Mouse (Mus musculus): ENCODE measurements around the gene Erlin1. TPM values are rescaled to one million over a fixed set of nuclear protein-coding genes. Genes with fewer than 3 reads are reported as not detected.

Gene Erlin1
- total RNA-seq, 2 experiments from 2014 or later = 19.4 to 23.7 TPM

- no peak for DNase-seq (ENCODE audit: low spot score in 2 of 2)
Observed at GRCm38 (mm10) chr19:44000061-44000460, 69.5 kb downstream of the Erlin1 start.

GRCm38 (mm10) chr19:43998802-43999527 is 70.6 kb downstream of the Erlin1 start:
- no peak for DNase-seq (ENCODE audit: low spot score in 2 of 2)

GRCm38 (mm10) chr19:43998101-43998500 is 71.5 kb downstream of the Erlin1 start:
- peak; percentile 83 to 89 for DNase-seq (ENCODE audit: low spot score in 2 of 2)

- no peak for DNase-seq (ENCODE audit: low spot score in 2 of 2)
Observed at GRCm38 (mm10) chr19:43995427-43995826, 74.2 kb downstream of the Erlin1 start.

GRCm38 (mm10) chr19:43992464-43992863 is 77.1 kb downstream of the Erlin1 start:
- DNase-seq (ENCODE audit: low spot score in 2 of 2) = no peak

GRCm38 (mm10) chr19:43990362-43990761 is 79.2 kb downstream of the Erlin1 start:
- DNase-seq (ENCODE audit: low spot score in 2 of 2) = no peak

GRCm38 (mm10) chr19:43986069-43986794 is 83.4 kb downstream of the Erlin1 start, which contains the start of gene Cpn1:
TSS of gene Cpn1 (minus strand) at chr19:43986556.
- no peak for DNase-seq (ENCODE audit: low spot score in 2 of 2)

Other genes with a start within 250 kb of the Erlin1 start
- gene Dnmbp, start 129.6 kb downstream of the Erlin1 start, total RNA-seq (2021) = 10 to 100 TPM in 1 of 2 experiments, 1 to 10 TPM in 1; 9.8 to 10.3 TPM
- under 1 TPM; 0.15 to 0.30 TPM for gene Cpn1, start 83.2 kb downstream of the Erlin1 start, total RNA-seq (2021)
- not detected for gene Cyp2c23, start 40.6 kb downstream of the Erlin1 start, total RNA-seq (2021)
- 10 to 100 TPM; 39.3 to 40.9 TPM for gene Chuk, start 37.7 kb upstream of the Erlin1 start, total RNA-seq (2021)
- gene Cwf19l1, start 66.1 kb upstream of the Erlin1 start, total RNA-seq (2021) = 10 to 100 TPM; 20.6 to 21.3 TPM
- 10 to 100 TPM; 58.8 to 60.8 TPM for gene Bloc1s2, start 76.7 kb upstream of the Erlin1 start, total RNA-seq (2021)
- under 1 TPM; 0.25 to 0.30 TPM for gene Pkd2l1, start 122.7 kb upstream of the Erlin1 start, total RNA-seq (2021)
- 1 to 10 TPM; 2.4 to 3.3 TPM for gene Scd3, start 133.5 kb upstream of the Erlin1 start, total RNA-seq (2021)
- gene Scd2, start 223.9 kb upstream of the Erlin1 start, total RNA-seq (2021) = 100 to 1,000 TPM; 656 to 658 TPM